Mouse (Mus musculus) CD4-positive helper T cell, adult 2 months (primary cell): ENCODE measurements around the gene Tnnc2.

Experiments used
- DNase-seq: peaks from one replicate; pipeline ENCODE4 v3.0.0-alpha.2; 2012; ENCODE audit warnings: low read depth, missing footprints, low spot score

The Tnnc2 gene

GRCm38 (mm10) chr2:164798554-164798953 lies 18.8 kb upstream of the Tnnc2 start:
- peak; percentile 49 for DNase-seq

GRCm38 (mm10) chr2:164795868-164796267 lies 16.1 kb upstream of the Tnnc2 start:
- no peak for DNase-seq

- peak; percentile 82 for DNase-seq
These were observed 14.5 kb upstream of the Tnnc2 start for GRCm38 (mm10) chr2:164794293-164794692.

DNA sequence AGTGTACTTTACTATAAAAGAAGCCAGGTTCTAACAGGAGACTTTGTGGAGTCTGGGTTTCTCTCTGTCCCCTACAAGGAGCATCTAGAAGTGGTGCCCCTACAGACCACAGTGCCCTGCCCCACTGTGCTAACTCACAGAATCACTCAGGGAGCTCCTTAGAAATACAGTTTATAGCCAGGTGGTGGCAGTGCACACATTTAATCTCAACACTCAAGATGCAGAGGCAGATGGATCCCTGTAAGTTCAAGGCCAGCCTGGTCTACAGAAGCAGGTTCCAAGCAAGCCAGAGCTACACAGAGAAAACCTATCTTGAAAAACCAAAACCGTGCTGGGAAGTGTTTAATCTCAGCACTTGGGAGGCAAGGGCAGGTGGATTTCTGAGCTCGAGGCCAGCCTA lies 14.0 kb upstream of the Tnnc2 start:
- DNase-seq: peak; percentile 42

- DNase-seq: peak; percentile 58
These were observed 13.5 kb upstream of the Tnnc2 start for GRCm38 (mm10) chr2:164793236-164793635.

DNA sequence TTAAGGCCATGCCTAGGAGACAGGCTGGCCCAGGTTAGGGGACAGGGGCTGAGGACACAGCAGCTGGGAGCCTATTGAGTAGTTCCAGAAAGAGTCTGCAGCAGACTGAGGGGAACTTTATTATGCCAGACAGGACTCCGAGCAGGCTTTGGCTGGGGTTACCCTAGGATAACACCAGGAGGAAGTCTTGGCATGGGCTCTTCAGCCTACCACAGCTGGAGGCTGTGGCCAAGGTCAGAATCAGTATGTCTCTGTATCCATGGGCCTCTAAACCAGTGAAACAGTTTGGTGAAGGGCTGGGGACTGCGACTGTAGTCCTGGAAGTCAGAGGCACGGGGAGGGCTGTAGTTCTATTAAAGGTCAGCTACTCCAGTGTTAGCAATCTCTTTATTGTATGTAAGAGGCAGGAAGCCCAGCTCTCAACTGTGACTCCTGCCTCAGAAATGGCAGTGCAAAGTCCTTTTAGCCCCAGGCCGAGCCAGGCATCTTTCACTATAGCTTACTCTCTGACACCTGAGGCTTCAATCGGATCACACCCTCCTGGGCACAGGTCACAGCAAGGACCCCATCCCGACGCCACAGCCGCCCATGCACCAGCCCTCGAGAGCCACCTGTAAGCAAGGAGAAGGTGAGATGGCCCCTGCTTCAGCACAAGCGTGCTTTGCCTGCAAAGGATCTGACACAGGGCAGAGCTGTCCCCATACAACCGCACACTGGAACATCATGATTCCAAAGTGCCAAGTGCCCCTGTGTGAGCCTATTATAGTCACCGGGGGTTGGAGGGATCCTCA lies 12.8 kb upstream of the Tnnc2 start:
- no peak for DNase-seq

GRCm38 (mm10) chr2:164791841-164792261 lies 12.1 kb upstream of the Tnnc2 start:
- DNase-seq: no peak

GRCm38 (mm10) chr2:164790451-164790850 lies 10.7 kb upstream of the Tnnc2 start:
- no peak for DNase-seq

DNA sequence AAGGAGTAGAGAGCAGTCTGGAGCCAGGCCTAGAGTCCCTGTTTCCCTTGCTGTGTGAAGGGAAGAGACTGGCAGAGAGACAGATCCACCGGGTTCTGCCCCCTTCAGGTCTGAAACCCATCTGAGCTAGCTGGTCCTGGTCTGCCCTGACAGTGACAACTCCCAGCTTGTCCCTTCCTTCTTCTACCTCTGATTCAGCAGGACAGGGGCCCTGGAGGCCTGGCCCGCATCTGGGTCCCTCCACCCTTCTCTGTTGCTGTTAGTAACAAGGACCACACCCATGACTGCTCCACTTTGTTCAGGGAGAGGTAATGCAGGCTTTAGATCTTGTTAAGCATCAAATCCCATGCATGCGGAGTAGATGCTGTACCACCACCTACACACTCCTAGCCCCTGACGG lies 8.6 kb upstream of the Tnnc2 start:
- no peak for DNase-seq

- DNase-seq: no peak
These were observed 8.0 kb upstream of the Tnnc2 start for GRCm38 (mm10) chr2:164787779-164788178.

DNA sequence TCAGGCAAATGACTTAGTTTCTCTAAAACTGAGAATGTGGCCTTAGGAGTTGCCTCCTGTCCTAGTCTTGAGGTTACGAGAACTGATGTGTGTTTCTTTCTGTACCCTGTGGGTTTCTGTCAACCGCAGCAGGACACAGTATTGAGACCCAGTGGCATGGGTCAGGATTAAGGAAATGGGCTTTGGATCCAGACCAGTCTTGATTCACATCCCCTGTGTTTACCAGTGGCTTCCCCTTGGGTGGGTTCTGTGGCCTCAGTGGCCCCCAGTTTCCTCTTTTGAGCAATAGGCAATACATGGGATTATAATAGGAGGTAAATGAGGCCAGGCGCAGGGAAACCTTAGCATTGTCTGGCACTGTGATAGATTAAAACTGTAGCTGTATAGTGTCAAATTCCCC lies 7.3 kb upstream of the Tnnc2 start:
- DNase-seq: no peak

DNA sequence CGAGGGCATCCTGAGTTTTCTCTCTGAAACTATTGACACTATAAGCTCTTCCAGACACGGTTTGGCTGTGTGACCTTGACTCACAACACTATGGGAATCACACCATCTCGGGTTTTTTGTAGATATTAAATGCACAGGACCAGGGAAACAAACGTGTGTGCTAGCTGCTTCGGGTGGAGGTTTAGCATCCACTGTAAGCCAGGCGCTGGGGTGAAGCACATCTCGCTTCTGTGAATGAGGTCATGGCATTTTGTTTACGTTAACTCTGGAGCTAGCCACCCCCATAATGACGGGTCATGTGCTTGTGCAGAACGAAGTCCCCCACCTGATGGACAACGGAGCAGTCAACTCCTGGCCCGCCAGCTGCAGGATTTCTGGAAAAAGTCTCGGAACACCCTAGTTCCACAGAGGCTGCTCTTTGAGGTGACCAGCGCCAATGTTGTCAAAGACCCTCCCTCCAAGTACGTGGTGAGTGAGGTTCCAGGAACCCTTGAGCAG lies 6.7 kb upstream of the Tnnc2 start:
- no peak for DNase-seq

GRCm38 (mm10) chr2:164785481-164786387 lies 6.0 kb upstream of the Tnnc2 start, which contains the start of gene Snx21:
TSS of gene Snx21 (plus strand) at chr2:164785823.
- peak; percentile 85 for DNase-seq

- DNase-seq: no peak
These were observed 5.2 kb upstream of the Tnnc2 start for GRCm38 (mm10) chr2:164784869-164785420.

- peak; percentile 32 for DNase-seq
These were observed 4.3 kb upstream of the Tnnc2 start for GRCm38 (mm10) chr2:164783926-164784581.

- DNase-seq: no peak
These were observed 2.1 kb upstream of the Tnnc2 start for GRCm38 (mm10) chr2:164781876-164782275.

DNA sequence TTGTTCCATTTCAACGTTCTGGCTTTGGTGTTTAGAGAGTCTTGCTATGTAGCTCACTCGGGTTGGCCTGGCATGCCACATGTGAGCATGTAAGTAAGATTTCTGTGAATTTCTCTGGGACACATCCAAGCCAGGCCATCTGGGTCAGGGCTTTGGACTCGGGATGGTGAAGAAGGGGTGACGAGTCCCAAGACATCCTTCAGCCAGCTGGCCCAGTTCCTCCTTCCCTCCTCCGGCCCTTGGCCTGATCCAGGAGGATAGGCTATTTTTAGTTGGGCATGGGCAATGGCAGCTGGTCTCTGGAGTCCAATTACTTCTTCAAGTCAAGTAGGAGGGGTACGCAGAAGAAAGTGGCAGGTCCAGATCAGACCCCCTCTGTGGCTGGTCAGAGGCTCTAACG lies 958 bp downstream of the Tnnc2 start:
- no peak for DNase-seq

- no peak for DNase-seq
These were observed 1.8 kb downstream of the Tnnc2 start for GRCm38 (mm10) chr2:164778015-164778287.

- DNase-seq: no peak
These were observed 2.3 kb downstream of the Tnnc2 start for GRCm38 (mm10) chr2:164777246-164778014.

- no peak for DNase-seq
These were observed 3.0 kb downstream of the Tnnc2 start for GRCm38 (mm10) chr2:164776801-164777200.

- DNase-seq: no peak
These were observed 3.6 kb downstream of the Tnnc2 start for GRCm38 (mm10) chr2:164776130-164776529.
